Mouse (Mus musculus) forebrain, embryonic 10.5 days (tissue): ENCODE measurements around the gene Smyd5. TPM values are rescaled to one million over a fixed set of nuclear protein-coding genes. Genes with fewer than 3 reads are reported as not detected.

ENCODE experiments used
- DNase-seq: peaks from one replicate; pipeline ENCODE4 v3.0.0-alpha.2; 2017; ENCODE audit warnings: low spot score; ENCODE audit errors: extremely low spot score
- H3K27ac ChIP-seq: fragments of 300-500 bp; sonication (generic); 2 replicates; pipeline ENCODE4 v1.5.1; 2016; ENCODE audit warnings: mild to moderate bottlenecking
- H3K27me3 ChIP-seq: fragments of 300-500 bp; sonication (generic); 2 replicates; pipeline ENCODE4 v1.6.1; 2016; ENCODE audit warnings: mild to moderate bottlenecking; ENCODE audit not compliant: poor library complexity, severe bottlenecking
- H3K36me3 ChIP-seq: fragments of 300-500 bp; sonication (generic); replicated peaks from 2 replicates; pipeline ENCODE4 v1.6.1; 2016; ENCODE audit warnings: mild to moderate bottlenecking, moderate library complexity
- H3K4me1 ChIP-seq: fragments of 300-500 bp; sonication (generic); 2 replicates; pipeline ENCODE4 v1.6.1; 2016
- H3K4me3 ChIP-seq: fragments of 300-500 bp; sonication (generic); 2 replicates; pipeline ENCODE4 v1.5.1; 2016; ENCODE audit warnings: mild to moderate bottlenecking, moderate library complexity
- H3K9me3 ChIP-seq: fragments of 300-500 bp; sonication (generic); 2 replicates; pipeline ENCODE4 v1.6.1; 2016; ENCODE audit warnings: mild to moderate bottlenecking, moderate library complexity
- WGBS: fragments of 180-500 bp; shearing (Covaris S2); methylation state at CpG from one replicate; pipeline ENCODE4 v1.1.7; 2016; 5-methylcytosine and 5-hydroxymethylcytosine counted together
- polyA plus RNA-seq: library from polyadenylated mRNA; unstranded; fragments of >200 nt; fragmentation: Nextera tagmentation; extraction: Ambion mirVana; gene quantifications from 2 replicates; pipeline ENCODE4 v1.2.1, GENCODE M21; 2016

The Smyd5 gene
- polyA plus RNA-seq, 1 experiment from 2014 or later = 84.4 TPM

- H3K4me1 ChIP-seq = peaks cover 52% of the 10 kb centered on the region
- under 1% methylated on average over 54 of the region's 54 CpGs for WGBS
- peak; percentile 99 for DNase-seq
- H3K27me3 ChIP-seq = no peaks in the 10 kb centered on the region
- H3K36me3 ChIP-seq = peaks cover 40% of the 10 kb centered on the region
- no peaks in the 10 kb centered on the region for H3K9me3 ChIP-seq
- peak within 1 kb of the TSS; percentile 95 for H3K27ac ChIP-seq
- peak within 1 kb of the TSS; percentile 70 for H3K4me3 ChIP-seq
These were observed 20.0 kb downstream of the Smyd5 start, which contains the start of gene Pradc1 for GRCm38 (mm10) chr6:85451664-85452410. Gene Pradc1, minus strand, starts transcription at chr6:85451970.

DNA sequence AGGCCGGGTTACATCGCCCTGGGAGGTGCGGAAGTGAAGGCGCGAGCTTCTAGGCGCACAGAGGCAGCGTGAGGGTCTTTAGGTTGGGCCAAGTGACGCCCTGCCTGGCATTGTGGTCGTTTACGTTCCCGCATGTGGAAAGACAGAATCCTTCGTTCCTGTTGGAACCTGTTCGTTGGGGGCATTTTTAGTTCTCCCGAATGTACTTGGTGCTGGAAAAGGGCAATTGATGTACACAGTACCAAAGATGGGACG lies 20.5 kb downstream of the Smyd5 start:
- 0% methylated on average over 15 of the region's 15 CpGs for WGBS
- Histone ChIP-seq H3K36me3 (peaks cover 38% of the 10 kb centered on the region), H3K9me3 (no peaks in the 10 kb centered on the region), H3K4me3 (peak overlapping the region; percentile 70), H3K4me1 (peaks cover 57% of the 10 kb centered on the region), H3K27me3 (no peaks in the 10 kb centered on the region), H3K27ac (peak overlapping the region; percentile 95)
- DNase-seq = no peak

DNA sequence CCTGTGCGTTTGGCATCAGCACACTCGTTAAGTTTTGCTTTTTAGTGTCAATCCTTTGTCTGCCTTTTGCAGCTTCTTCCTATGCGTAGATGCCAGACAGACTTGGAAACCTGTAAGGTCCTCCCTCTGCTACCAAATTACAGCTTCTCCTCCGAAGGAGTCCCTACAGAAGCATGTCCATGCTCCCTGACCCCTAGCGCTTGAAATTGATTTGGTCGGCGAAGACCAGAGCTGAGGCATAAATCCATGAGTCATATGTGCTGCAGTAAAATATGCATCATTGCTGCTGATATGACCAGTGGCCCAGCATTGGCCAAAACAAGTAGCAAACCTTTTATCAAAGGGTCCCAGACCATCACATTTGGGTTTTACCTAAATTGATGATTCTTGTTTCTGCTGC lies 21.0 kb downstream of the Smyd5 start:
- DNase-seq = no peak
- Histone ChIP-seq H3K27me3 (no peaks in the 10 kb centered on the region), H3K36me3 (peaks cover 38% of the 10 kb centered on the region), H3K4me1 (peaks cover 58% of the 10 kb centered on the region), H3K4me3 (peak overlapping the region; percentile 70), H3K9me3 (no peaks in the 10 kb centered on the region), H3K27ac (peak overlapping the region; percentile 95)
- WGBS = 19% methylated on average over 7 of the region's 7 CpGs

- no peak overlapping the region for H3K27ac ChIP-seq
- peaks cover 27% of the 10 kb centered on the region for H3K4me1 ChIP-seq
- H3K9me3 ChIP-seq = no peaks in the 10 kb centered on the region
- no peak overlapping the region for H3K4me3 ChIP-seq
- H3K36me3 ChIP-seq = peaks cover 93% of the 10 kb centered on the region
- 93% methylated on average over 2 of the region's 2 CpGs for WGBS
- H3K27me3 ChIP-seq = no peaks in the 10 kb centered on the region
- no peak for DNase-seq
These were observed 27.8 kb downstream of the Smyd5 start for GRCm38 (mm10) chr6:85459621-85460020.

- DNase-seq = no peak
- Histone ChIP-seq H3K4me3 (no peak overlapping the region), H3K36me3 (peaks cover 98% of the 10 kb centered on the region)
These were observed 33.6 kb downstream of the Smyd5 start for GRCm38 (mm10) chr6:85465381-85465780.

DNA sequence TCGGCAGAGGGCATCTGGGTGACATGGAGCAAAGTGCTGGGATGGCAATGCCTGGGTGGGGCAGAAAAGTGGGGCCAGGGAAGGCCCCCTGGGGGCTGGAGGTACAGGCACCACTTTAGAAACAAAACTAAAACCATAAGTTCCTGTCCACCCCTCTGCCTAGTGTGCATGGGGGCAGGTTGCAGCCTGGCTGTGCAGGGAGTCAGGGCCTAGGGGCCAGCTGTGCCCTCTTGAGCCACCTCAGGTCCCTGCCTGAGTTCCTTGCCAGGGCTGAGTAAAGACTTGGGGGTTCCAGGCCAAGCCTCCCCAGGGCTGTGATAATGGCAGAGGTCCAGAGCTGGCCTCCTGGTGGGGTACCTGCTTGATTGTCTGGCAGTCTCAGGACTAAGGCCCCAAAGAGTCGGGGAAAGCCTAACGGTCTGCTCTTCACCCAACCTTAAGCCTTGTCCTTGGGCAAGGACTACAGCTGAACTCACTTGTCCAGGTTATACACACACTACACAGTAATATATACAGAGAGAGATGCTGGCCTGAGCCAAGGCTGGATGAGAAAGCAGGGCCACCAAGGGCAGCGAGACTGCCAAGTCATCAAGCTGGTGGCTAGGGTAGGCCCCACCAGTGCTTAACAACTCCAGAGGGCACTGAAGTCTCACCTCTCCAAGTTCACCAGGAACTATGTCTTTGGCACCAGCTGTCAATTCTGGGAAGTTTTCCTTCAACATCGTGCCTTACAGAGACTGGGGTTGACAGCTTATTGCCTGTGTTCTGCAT lies 38.1 kb downstream of the Smyd5 start:
- no peak overlapping the region for H3K27ac ChIP-seq
- no peaks in the 10 kb centered on the region for H3K27me3 ChIP-seq
- H3K9me3 ChIP-seq = no peaks in the 10 kb centered on the region
- H3K4me3 ChIP-seq = no peak overlapping the region
- H3K4me1 ChIP-seq = no peaks in the 10 kb centered on the region
- WGBS = 83% methylated on average over 5 of the region's 5 CpGs
- H3K36me3 ChIP-seq = peaks cover 53% of the 10 kb centered on the region
- no peak for DNase-seq

More at GRCm38 (mm10) chr6:85465381-85465780, 33.6 kb downstream of the Smyd5 start:
- Histone ChIP-seq H3K27ac (no peak overlapping the region), H3K27me3 (no peaks in the 10 kb centered on the region), H3K9me3 (no peaks in the 10 kb centered on the region), H3K4me1 (no peaks in the 10 kb centered on the region)

GRCm38 (mm10) chr6:85471962-85472361 lies 40.2 kb downstream of the Smyd5 start:
- WGBS = 71% methylated on average over 8 of the region's 8 CpGs
- no peak overlapping the region for H3K4me3 ChIP-seq
- H3K27ac ChIP-seq = no peak overlapping the region
- H3K36me3 ChIP-seq = peaks cover 32% of the 10 kb centered on the region
- H3K9me3 ChIP-seq = no peaks in the 10 kb centered on the region
- no peaks in the 10 kb centered on the region for H3K4me1 ChIP-seq
- 0 out of 2 replicates have a peak, but pooled peaks cover 3% of the 10 kb centered on the region for H3K27me3 ChIP-seq
- DNase-seq = no peak

DNA sequence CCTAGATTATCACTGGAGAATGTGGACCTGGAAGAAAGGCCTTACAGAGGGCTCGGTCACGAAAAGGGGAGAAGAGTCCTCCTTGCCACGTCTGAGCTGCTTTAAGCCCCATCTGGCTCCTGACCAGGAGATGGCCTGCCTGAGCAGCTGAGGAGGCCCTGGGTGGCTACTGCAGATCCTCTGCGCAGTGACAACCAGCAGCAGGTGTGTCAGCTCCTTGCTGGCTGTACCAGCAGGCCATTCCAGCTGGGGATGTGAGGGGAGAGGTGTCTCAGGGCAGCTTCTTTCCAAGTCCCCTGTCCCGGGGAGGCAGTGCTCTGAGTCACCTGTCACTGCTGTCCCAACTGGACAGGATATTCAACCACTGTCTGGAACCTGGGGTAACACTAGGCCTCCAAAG lies 40.8 kb downstream of the Smyd5 start:
- 51% methylated on average over 5 of the region's 5 CpGs for WGBS
- no peak for DNase-seq
- Histone ChIP-seq H3K27me3 (peaks cover 7% of the 10 kb centered on the region; the same call in 1 of the 2 replicates), H3K27ac (no peak overlapping the region), H3K4me3 (no peak overlapping the region), H3K4me1 (peaks cover 4% of the 10 kb centered on the region; the same call in 1 of the 2 replicates), H3K36me3 (peaks cover 26% of the 10 kb centered on the region), H3K9me3 (no peaks in the 10 kb centered on the region)

GRCm38 (mm10) chr6:85475581-85475980 lies 43.8 kb downstream of the Smyd5 start:
- Histone ChIP-seq H3K36me3 (no peaks in the 10 kb centered on the region), H3K4me1 (peaks cover 5% of the 10 kb centered on the region; the same call in 1 of the 2 replicates), H3K27me3 (peaks cover 34% of the 10 kb centered on the region), H3K4me3 (no peak overlapping the region), H3K27ac (no peak overlapping the region), H3K9me3 (no peaks in the 10 kb centered on the region)
- DNase-seq = no peak
- WGBS = 88% methylated on average over 3 of the region's 3 CpGs

- no peaks in the 10 kb centered on the region for H3K9me3 ChIP-seq
- peaks cover 5% of the 10 kb centered on the region; the same call in 1 of the 2 replicates for H3K4me1 ChIP-seq
- DNase-seq = peak; percentile 48
- H3K27me3 ChIP-seq = peaks cover 52% of the 10 kb centered on the region
- H3K4me3 ChIP-seq = no peak overlapping the region
- WGBS = 39% methylated on average over 10 of the region's 10 CpGs
- H3K36me3 ChIP-seq = no peaks in the 10 kb centered on the region
- no peak overlapping the region for H3K27ac ChIP-seq
These were observed 45.7 kb downstream of the Smyd5 start for GRCm38 (mm10) chr6:85477366-85477917.

- Histone ChIP-seq H3K27ac (no peak overlapping the region), H3K9me3 (no peaks in the 10 kb centered on the region), H3K27me3 (peaks cover 62% of the 10 kb centered on the region), H3K4me3 (no peak overlapping the region), H3K36me3 (no peaks in the 10 kb centered on the region), H3K4me1 (peaks cover 5% of the 10 kb centered on the region; the same call in 1 of the 2 replicates)
- DNase-seq = no peak
- 40% methylated on average over 14 of the region's 14 CpGs for WGBS
These were observed 46.6 kb downstream of the Smyd5 start for GRCm38 (mm10) chr6:85478416-85478815.

- Histone ChIP-seq H3K27me3 (peaks cover 78% of the 10 kb centered on the region), H3K27ac (no peak overlapping the region), H3K4me3 (no peak overlapping the region), H3K36me3 (no peaks in the 10 kb centered on the region), H3K4me1 (peaks cover 17% of the 10 kb centered on the region), H3K9me3 (no peaks in the 10 kb centered on the region)
- 88% methylated on average over 5 of the region's 5 CpGs for WGBS
- no peak for DNase-seq
These were observed 48.2 kb downstream of the Smyd5 start for GRCm38 (mm10) chr6:85479979-85480378.

GRCm38 (mm10) chr6:85480685-85481084 lies 48.9 kb downstream of the Smyd5 start:
- Histone ChIP-seq H3K27me3 (peaks cover 82% of the 10 kb centered on the region), H3K4me3 (no peak overlapping the region), H3K4me1 (peaks cover 17% of the 10 kb centered on the region), H3K9me3 (no peaks in the 10 kb centered on the region), H3K36me3 (no peaks in the 10 kb centered on the region), H3K27ac (no peak overlapping the region)
- no peak for DNase-seq
- WGBS = 80% methylated on average over 16 of the region's 16 CpGs
